Mouse (Mus musculus): ENCODE measurements around the gene Ptprm. TPM values are rescaled to one million over a fixed set of nuclear protein-coding genes. Genes with fewer than 3 reads are reported as not detected.

The Ptprm gene
- total and polyA plus RNA-seq, 3 experiments = not detected

GRCm38 (mm10) chr17:66960557-66960956, 393.7 kb downstream of the Ptprm start:
- Histone ChIP-seq H3K79me2 (ENCODE audit: control insufficient read depth, insufficient read depth, low read length, poor library complexity) (no peaks in the 10 kb centered on the region), H3K27me3 (ENCODE audit: control insufficient read depth in 1 of 2, insufficient read depth in 2 of 2, low read length in 2 of 2) (no peaks in the 10 kb centered on the region), H3K4me3 (ENCODE audit: control insufficient read depth in 1 of 2, insufficient read depth in 1 of 2, low read depth in 2 of 2, low read length in 2 of 2) (no peak overlapping the region), H3K27ac (ENCODE audit: control insufficient read depth, low read depth, low read length) (no peak overlapping the region), H3K9ac (ENCODE audit: control insufficient read depth, low read depth, low read length, poor library complexity, severe bottlenecking) (no peak overlapping the region), H3K4me1 (ENCODE audit: control insufficient read depth in 1 of 2, insufficient read depth in 2 of 2, low read length in 2 of 2) (no peaks in the 10 kb centered on the region), H3K36me3 (ENCODE audit: control insufficient read depth in 1 of 2, insufficient read depth in 2 of 2, low read length in 2 of 2) (no peaks in the 10 kb centered on the region), H3K9me3 (replicated peaks; ENCODE audit: insufficient read depth, low read length) (no peaks in the 10 kb centered on the region)
- DNase-seq (ENCODE audit: low read depth, low spot score) = no peak
- no peak for TF ChIP-seq TBP (IDR thresholded peaks at IDR 0.05; ENCODE audit: low read depth, low read length)
- TF ChIP-seq MYC (IDR thresholded peaks at IDR 0.05; ENCODE audit: low read depth, low read length) = no peak
- no peak for TF ChIP-seq MYB (IDR thresholded peaks at IDR 0.05; ENCODE audit: low read depth, low read length)
- TF ChIP-seq ZC3H11A (IDR thresholded peaks at IDR 0.05; ENCODE audit: low read depth, low read length) = no peak
- TF ChIP-seq MXI1 (IDR thresholded peaks at IDR 0.05; ENCODE audit: low read depth, low read length) = no peak
- no peak for TF ChIP-seq MAX (IDR thresholded peaks at IDR 0.05; ENCODE audit: low read length)
- no peak for TF ChIP-seq ZNF384 (IDR thresholded peaks at IDR 0.05; ENCODE audit: low read depth, low read length)
- no peak for TF ChIP-seq POLR2AphosphoS2 (IDR thresholded peaks at IDR 0.05; ENCODE audit: low read length)
- TF ChIP-seq JUND (IDR thresholded peaks at IDR 0.05; ENCODE audit: low read depth, low read length) = no peak
- no peak for TF ChIP-seq RAD21 (IDR thresholded peaks at IDR 0.05; ENCODE audit: low read depth, low read length)
- no peak for TF ChIP-seq KAT2A (conservative IDR thresholded peaks at IDR 0.05; ENCODE audit: low read depth, low read length)
- TF ChIP-seq ZKSCAN1 (IDR thresholded peaks at IDR 0.05; ENCODE audit: low read depth, low read length) = no peak
- no peak for TF ChIP-seq RCOR1 (IDR thresholded peaks at IDR 0.05; ENCODE audit: low read depth, low read length)
- TF ChIP-seq SMC3 (IDR thresholded peaks at IDR 0.05; ENCODE audit: low read depth, low read length) = no peak
- no peak for TF ChIP-seq NELFE (IDR thresholded peaks at IDR 0.05; ENCODE audit: low read depth, low read length)
- TF ChIP-seq UBTF (IDR thresholded peaks at IDR 0.05; ENCODE audit: borderline replicate concordance, insufficient read depth, low read depth, low read length) = no peak
- no peak for TF ChIP-seq GATA1 (IDR thresholded peaks at IDR 0.05; ENCODE audit: low read depth, low read length)
- TF ChIP-seq CHD2 (IDR thresholded peaks at IDR 0.05; ENCODE audit: low read length) = no peak

- Histone ChIP-seq H3K27ac (ENCODE audit: control insufficient read depth, low read depth, low read length) (no peak overlapping the region), H3K79me2 (ENCODE audit: control insufficient read depth, insufficient read depth, low read length, poor library complexity) (no peaks in the 10 kb centered on the region), H3K9ac (ENCODE audit: control insufficient read depth, low read depth, low read length, poor library complexity, severe bottlenecking) (no peak overlapping the region), H3K27me3 (ENCODE audit: control insufficient read depth in 1 of 2, insufficient read depth in 2 of 2, low read length in 2 of 2) (no peaks in the 10 kb centered on the region), H3K4me1 (ENCODE audit: control insufficient read depth in 1 of 2, insufficient read depth in 2 of 2, low read length in 2 of 2) (no peaks in the 10 kb centered on the region), H3K4me3 (ENCODE audit: control insufficient read depth in 1 of 2, insufficient read depth in 1 of 2, low read depth in 2 of 2, low read length in 2 of 2) (no peak overlapping the region), H3K36me3 (ENCODE audit: control insufficient read depth in 1 of 2, insufficient read depth in 2 of 2, low read length in 2 of 2) (no peaks in the 10 kb centered on the region), H3K9me3 (replicated peaks; ENCODE audit: insufficient read depth, low read length) (no peaks in the 10 kb centered on the region)
- TF ChIP-seq POLR2AphosphoS5 (IDR thresholded peaks at IDR 0.05; ENCODE audit: borderline replicate concordance, low read depth, low read length) = no peak
- TF ChIP-seq POLR2A (IDR thresholded peaks at IDR 0.05; ENCODE audit: control insufficient read depth in 1 of 2, insufficient read depth in 1 of 2, low read depth in 1 of 2, low read length in 2 of 2, poor library complexity in 1 of 2) = no peak
- no peak for TF ChIP-seq USF1 (IDR thresholded peaks at IDR 0.05; ENCODE audit: low read depth, low read length)
- no peak for TF ChIP-seq BHLHE40 (IDR thresholded peaks at IDR 0.05; ENCODE audit: borderline replicate concordance, low read depth, low read length)
- no peak for TF ChIP-seq POLR2AphosphoS2 (IDR thresholded peaks at IDR 0.05; ENCODE audit: low read length)
- TF ChIP-seq MAX (IDR thresholded peaks at IDR 0.05; ENCODE audit: low read length) = no peak
- TF ChIP-seq ETS1 (IDR thresholded peaks at IDR 0.05; ENCODE audit: low read depth, low read length) = no peak
- no peak for TF ChIP-seq MAFK (IDR thresholded peaks at IDR 0.05; ENCODE audit: borderline replicate concordance, low read depth, low read length)
- no peak for TF ChIP-seq MAZ (IDR thresholded peaks at IDR 0.05; ENCODE audit: low read depth, low read length)
- no peak for TF ChIP-seq USF2 (IDR thresholded peaks at IDR 0.05; ENCODE audit: borderline replicate concordance in 1 of 2, insufficient read depth in 1 of 2, low read depth in 1 of 2, low read length in 2 of 2)
- no peak for TF ChIP-seq ZNF384 (IDR thresholded peaks at IDR 0.05; ENCODE audit: low read depth, low read length)
- no peak for TF ChIP-seq NELFE (IDR thresholded peaks at IDR 0.05; ENCODE audit: low read depth, low read length)
- no peak for TF ChIP-seq E2F4 (IDR thresholded peaks at IDR 0.05; ENCODE audit: borderline replicate concordance, low read depth, low read length)
- TF ChIP-seq TBP (IDR thresholded peaks at IDR 0.05; ENCODE audit: low read depth, low read length) = no peak
- no peak for TF ChIP-seq MYB (IDR thresholded peaks at IDR 0.05; ENCODE audit: low read depth, low read length)
- TF ChIP-seq KAT2A (conservative IDR thresholded peaks at IDR 0.05; ENCODE audit: low read depth, low read length) = no peak
- no peak for TF ChIP-seq NRF1 (IDR thresholded peaks at IDR 0.05; ENCODE audit: insufficient read depth, low read depth, low read length, poor library complexity, severe bottlenecking)
- TF ChIP-seq GABPA (IDR thresholded peaks at IDR 0.05; ENCODE audit: low read depth, low read length) = no peak
- DNase-seq (ENCODE audit: low read depth, low spot score) = no peak
These were observed 394.4 kb downstream of the Ptprm start for GRCm38 (mm10) chr17:66959815-66960214.
